15 mouse cellular contexts compared by ENCODE assay signal in genomic region chr11:19073887-19074564, GRCm38 (mm10). TPM values are rescaled to one million over a fixed set of nuclear protein-coding genes. Genes with fewer than 3 reads are reported as not detected.
DNase-seq lines count a peak whose midpoint lies in the region; ATAC-seq lines count a peak whose summit lies in the region.
"Had no signal": no experiment of that assay in that cellular context is flagged by ENCODE, and none has a peak within 500 bp of the region (broad histone marks: within the 10 kb centered on the region; RNA-seq: fewer than 3 reads in every experiment).

No protein-coding gene starts in this region.

- H3K9me3 ChIP-seq in forebrain, embryonic 10.5 days, result peaks cover 7% of the 10 kb centered on the region; the same call in 1 of the 2 replicates
- no peaks in the 10 kb centered on the region for H3K9me3 ChIP-seq in hindbrain, embryonic 14.5 days (ENCODE audit: control insufficient read depth, low read length)
- H3K9me3 ChIP-seq in intestine, embryonic 15.5 days, result no peaks in the 10 kb centered on the region
- no peaks in the 10 kb centered on the region for H3K9me3 ChIP-seq in heart, embryonic 10.5 days

- H3K27ac ChIP-seq in forebrain, embryonic 10.5 days, result peak overlapping the region; percentile 71
- H3K27ac ChIP-seq in hindbrain, embryonic 14.5 days, result peak overlapping the region; percentile 51
- H3K27ac ChIP-seq in intestine, embryonic 15.5 days, result no peak overlapping the region
- H3K27ac ChIP-seq in heart, embryonic 10.5 days, result no peak overlapping the region
- H3K27ac ChIP-seq: left cerebral cortex, adult 2 months had no signal

- H3K27me3 ChIP-seq in forebrain, embryonic 10.5 days (ENCODE audit: poor library complexity, severe bottlenecking), result peaks cover 33% of the 10 kb centered on the region
- no peaks in the 10 kb centered on the region for H3K27me3 ChIP-seq in hindbrain, embryonic 14.5 days (ENCODE audit: control insufficient read depth, insufficient read depth, low read length)
- H3K27me3 ChIP-seq in intestine, embryonic 15.5 days (replicated peaks), result no peaks in the 10 kb centered on the region
- no peaks in the 10 kb centered on the region for H3K27me3 ChIP-seq in heart, embryonic 10.5 days (ENCODE audit: insufficient read depth, poor library complexity, severe bottlenecking)

- no peak overlapping the region for H3K9ac ChIP-seq in hindbrain, embryonic 14.5 days
- H3K9ac ChIP-seq in intestine, embryonic 15.5 days, result no peak overlapping the region

- peak; percentile 83; the same call in 1 of the 2 replicates for ATAC-seq in hindbrain, embryonic 14.5 days (ENCODE audit: low FRiP score)
- ATAC-seq in intestine, embryonic 15.5 days, result no peak
- ATAC-seq: lung, postnatal 0 days had no signal

- H3K4me3 ChIP-seq in forebrain, embryonic 10.5 days, result peak overlapping the region; percentile 23
- no peak overlapping the region for H3K4me3 ChIP-seq in hindbrain, embryonic 14.5 days (replicated peaks; ENCODE audit: low read length)
- H3K4me3 ChIP-seq in intestine, embryonic 15.5 days (replicated peaks), result no peak overlapping the region
- no peak overlapping the region for H3K4me3 ChIP-seq in heart, embryonic 10.5 days
- H3K4me3 ChIP-seq: left cerebral cortex, adult 2 months had no signal

- WGBS in forebrain, embryonic 10.5 days, result 26% methylated on average over 11 of the region's 11 CpGs
- 19% methylated on average over 11 of the region's 11 CpGs for WGBS in hindbrain, embryonic 14.5 days
- 67% methylated on average over 11 of the region's 11 CpGs for WGBS in intestine, embryonic 15.5 days
- 62% methylated on average over 11 of the region's 11 CpGs for WGBS in heart, embryonic 10.5 days

- no peaks in the 10 kb centered on the region for H3K36me3 ChIP-seq in forebrain, embryonic 10.5 days (replicated peaks)
- H3K36me3 ChIP-seq in hindbrain, embryonic 14.5 days (replicated peaks; ENCODE audit: control insufficient read depth, insufficient read depth), result no peaks in the 10 kb centered on the region
- no peaks in the 10 kb centered on the region for H3K36me3 ChIP-seq in intestine, embryonic 15.5 days
- H3K36me3 ChIP-seq in heart, embryonic 10.5 days, result no peaks in the 10 kb centered on the region

- no peak overlapping the region; the same call in 1 of the 2 replicates for H3K4me2 ChIP-seq in hindbrain, embryonic 14.5 days (replicated peaks)
- no peak overlapping the region for H3K4me2 ChIP-seq in intestine, embryonic 15.5 days (replicated peaks)

- DNase-seq in Muller cell, postnatal 12 days (ENCODE audit: inconsistent ontology term), result peak; percentile 15
- DNase-seq in forebrain, embryonic 10.5 days (ENCODE audit: extremely low spot score, low spot score), result peak; percentile 58
- DNase-seq in hindbrain, embryonic 14.5 days (ENCODE audit: low spot score), result peak; percentile 51
- DNase-seq in neural tube, embryonic 10.5 days (ENCODE audit: extremely low spot score, low spot score), result peak; percentile 29
- DNase-seq in ovary, adult 18-20 months (ENCODE audit: low spot score), result no peak
- no peak for DNase-seq in cerebellum, postnatal 25 days
- DNase-seq in heart, embryonic 10.5 days (ENCODE audit: low spot score), result no peak
- DNase-seq: cerebellum, adult 18-20 months; heart, adult 18-20 months; kidney, postnatal 36 days; liver; right cerebral cortex, postnatal 25 days had no signal

- H3K4me1 ChIP-seq in forebrain, embryonic 10.5 days, result peaks cover 18% of the 10 kb centered on the region
- H3K4me1 ChIP-seq in hindbrain, embryonic 14.5 days (replicated peaks; ENCODE audit: control insufficient read depth, insufficient read depth, low read length), result no peaks in the 10 kb centered on the region
- no peaks in the 10 kb centered on the region for H3K4me1 ChIP-seq in intestine, embryonic 15.5 days (replicated peaks)
- no peaks in the 10 kb centered on the region for H3K4me1 ChIP-seq in heart, embryonic 10.5 days

RNA-seq across cellular contexts. Expression of gene Meis1, which starts 55.2 kb away (rescaled TPM):
- 36.1 and 39.6 TPM in 2 replicates for polyA plus RNA-seq in forebrain, embryonic 10.5 days (2016; fragmentation: Nextera tagmentation; extraction: Ambion mirVana)
- 171 and 178 TPM in 2 replicates for polyA plus RNA-seq in hindbrain, embryonic 14.5 days (2014; fragmentation: Nextera tagmentation; extraction: Ambion mirVana)
- polyA plus RNA-seq in intestine, embryonic 15.5 days (2015; fragmentation: Nextera tagmentation; extraction: Ambion mirVana), result 106 and 112 TPM in 2 replicates
- 111 and 139 TPM in 2 replicates for polyA plus RNA-seq in heart, embryonic 10.5 days (2016; fragmentation: Nextera tagmentation; extraction: Ambion mirVana)

Comparison
In these comparisons a context has a peak if more than half of its experiments do, and no peak if none do; other contexts are left out.
1. DNase-seq: peak in Muller cell, postnatal 12 days (single experiment), forebrain, embryonic 10.5 days (single experiment), hindbrain, embryonic 14.5 days (single experiment) and neural tube, embryonic 10.5 days (single experiment); none in ovary, adult 18-20 months (single experiment), cerebellum, postnatal 25 days (0 of 2) and heart, embryonic 10.5 days (single experiment).
2. H3K27ac ChIP-seq: peak in forebrain, embryonic 10.5 days (single experiment) and hindbrain, embryonic 14.5 days (single experiment); none in intestine, embryonic 15.5 days (single experiment) and heart, embryonic 10.5 days (single experiment).